Mouse (Mus musculus) embryonic fibroblast, embryonic 13.5 days (primary cell): Measurements from ENCODE around the gene Pcbp3.

Source experiments
- CTCF ChIP-seq: IDR thresholded peaks from 2 replicates; pipeline ENCODE4 v1.5.1; 2011; ENCODE audit warnings: mild to moderate bottlenecking, control low read depth, low read length, moderate library complexity, borderline replicate concordance; ENCODE audit not compliant: insufficient read depth
- POLR2A ChIP-seq: IDR thresholded peaks from 2 replicates; pipeline ENCODE4 v1.6.1; 2011; ENCODE audit warnings: low read depth, mild to moderate bottlenecking, control low read depth, low read length, moderate library complexity

GRCm38 (mm10) chr10:76779225-76779624 lies 182.5 kb downstream of the Pcbp3 start:
- TF ChIP-seq CTCF (no peak), POLR2A (no peak)
